Comparison of ENCODE assay signal across 22 mouse cellular contexts in the genomic region with DNA sequence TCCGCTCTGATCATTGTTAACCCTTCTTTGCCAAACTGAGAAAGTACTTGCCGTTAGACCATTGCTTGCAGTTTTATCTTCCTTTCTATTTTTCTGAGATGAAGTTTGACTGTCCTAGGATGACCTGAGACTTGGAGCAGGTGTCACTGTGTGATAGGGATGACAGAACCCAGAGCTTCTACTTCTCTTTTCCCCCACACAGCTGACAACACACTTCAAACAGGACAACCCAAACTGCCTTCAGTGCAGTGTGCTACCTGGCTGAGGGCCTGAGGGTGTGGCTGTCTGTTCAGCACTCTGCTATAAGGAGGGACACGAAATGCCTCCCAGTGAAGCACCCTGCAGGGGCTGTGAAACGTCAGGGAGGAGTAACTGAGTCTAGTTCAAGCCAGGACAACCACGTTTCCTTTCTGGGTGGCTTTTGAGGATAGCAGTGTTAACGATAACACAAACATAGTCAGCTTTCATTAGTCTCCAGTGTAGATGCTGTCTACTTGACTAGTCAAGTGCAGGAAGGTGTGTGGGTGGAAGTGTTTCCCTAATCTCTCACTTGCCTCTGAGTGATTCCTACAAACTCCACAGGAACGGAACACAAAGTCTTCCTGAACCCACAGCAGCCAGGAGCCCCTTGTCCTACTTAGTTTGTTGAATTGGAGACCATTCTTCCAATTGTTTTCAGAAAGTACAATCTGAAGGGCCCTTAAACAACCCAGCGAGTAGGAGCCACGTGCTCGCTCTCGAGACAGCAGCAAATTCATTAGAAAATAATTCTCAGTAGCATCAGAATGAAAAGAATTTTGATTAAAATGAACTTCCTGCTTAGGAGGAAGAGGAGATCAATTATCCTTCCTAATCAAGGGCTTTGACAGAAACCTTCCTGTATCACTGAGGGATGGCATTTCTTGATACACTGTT.
DNase-seq lines count a peak whose midpoint lies in the region; ATAC-seq and TF ChIP-seq lines count a peak whose summit lies in the region.
"Had no signal": no experiment of that assay in that cellular context is flagged by ENCODE, and none has a peak within 500 bp of the region (broad histone marks: within the 10 kb centered on the region; RNA-seq: fewer than 3 reads in every experiment).

No protein-coding gene starts in this region.

- peak; percentile 88 for ATAC-seq in frontal cortex, adult (ENCODE audit: low TSS enrichment)
- ATAC-seq in megakaryocyte-erythroid progenitor cell, adult 5-6 weeks (replicated peaks; ENCODE audit: low FRiP score, low TSS enrichment, poor library complexity, severe bottlenecking) = peak; percentile 92
- ATAC-seq: intestine, embryonic 15.5 days had no signal

- DNase-seq in frontal cortex, postnatal 14 days (ENCODE audit: low spot score in 2 of 2) = no peak
- peak; percentile 8 for DNase-seq in lung, adult 2 months
- no peak for DNase-seq in lung, postnatal 25 days (ENCODE audit: low spot score)
- peak; percentile 31 for DNase-seq in Muller cell, postnatal 12 days (ENCODE audit: inconsistent ontology term)
- DNase-seq in urinary bladder, adult 18-20 months (ENCODE audit: low spot score in 2 of 2) = no peak
- DNase-seq: adrenal gland, adult 2 months; cerebellum, adult 18-20 months; cerebellum, postnatal 25 days; embryo, embryonic 11 days; kidney, adult 8-10 months; kidney, postnatal 25 days; midbrain, embryonic 14.5 days had no signal

- no peak overlapping the region for H3K4me3 ChIP-seq in lung, adult 2 months (replicated peaks; ENCODE audit: extremely low read depth, low read depth, low read length)
- H3K4me3 ChIP-seq: embryonic facial prominence, embryonic 13.5 days; erythroblast, embryonic 14.5 days; forebrain, embryonic 12.5 days; heart, embryonic 10.5 days; hindbrain, embryonic 15.5 days; intestine, embryonic 15.5 days; limb, embryonic 13.5 days; liver, embryonic 15.5 days had no signal

- no peak for TF ChIP-seq CTCF in lung, adult 2 months (IDR thresholded peaks at IDR 0.05; ENCODE audit: insufficient read depth, low read length)

- H3K4me1 ChIP-seq in lung, adult 2 months (ENCODE audit: control insufficient read depth, insufficient read depth, low read length) = no peaks in the 10 kb centered on the region
- H3K4me1 ChIP-seq: embryonic facial prominence, embryonic 13.5 days; forebrain, embryonic 12.5 days; heart, embryonic 10.5 days; hindbrain, embryonic 15.5 days; intestine, embryonic 15.5 days; liver, embryonic 15.5 days had no signal

- no peak for TF ChIP-seq POLR2A in lung, adult 2 months (IDR thresholded peaks at IDR 0.05; ENCODE audit: borderline replicate concordance, extremely low read depth, low read depth, low read length)

- WGBS in lung, adult 2 months = 48% methylated on average over 11 of the region's 11 CpGs

Comparison
In these comparisons a context has a peak if more than half of its experiments do, and no peak if none do; other contexts are left out.
1. DNase-seq: peak in lung, adult 2 months (single experiment) and Muller cell, postnatal 12 days (single experiment); none in frontal cortex, postnatal 14 days (0 of 2), lung, postnatal 25 days (single experiment) and urinary bladder, adult 18-20 months (0 of 2).